Mouse (Mus musculus) bone marrow macrophage, adult 2 months (primary cell): ENCODE data around the gene Vipr1.

Experiments used
- CTCF ChIP-seq: IDR thresholded peaks from 2 replicates; pipeline ENCODE4 v1.5.1; 2012; ENCODE audit warnings: low read depth, mild to moderate bottlenecking, low read length, moderate library complexity
- POLR2A ChIP-seq: IDR thresholded peaks from 2 replicates; pipeline ENCODE4 v1.6.1; 2012; ENCODE audit warnings: mild to moderate bottlenecking, low read depth, low read length, borderline replicate concordance

GRCm38 (mm10) chr9:121632891-121633290, 9.6 kb upstream of the Vipr1 start:
- no peak for TF ChIP-seq CTCF
- no peak for TF ChIP-seq POLR2A
